Mouse (Mus musculus) lung, postnatal 0 days (tissue): ENCODE measurements around the gene Bnip1. TPM values are rescaled to one million over a fixed set of nuclear protein-coding genes. Genes with fewer than 3 reads are reported as not detected.

Experiments
- ATAC-seq: fragments of 200-750 bp; cut with Nextera tagmentation; 2 replicates; pipeline ENCODE4 v1.8.0; 2017; ENCODE audit warnings: moderate library complexity
- DNase-seq: peaks from one replicate; pipeline ENCODE4 v3.0.0-alpha.2; 2016; ENCODE audit warnings: low spot score
- H3K27ac ChIP-seq: fragments of 300-500 bp; sonication (generic); 2 replicates; pipeline ENCODE4 v1.5.1; 2014; ENCODE audit warnings: antibody characterized with exemption, mild to moderate bottlenecking, low read length, mixed read lengths
- H3K27me3 ChIP-seq: fragments of 300-500 bp; sonication (generic); replicated peaks from 2 replicates; pipeline ENCODE4 v1.6.1; 2014; ENCODE audit warnings: low read length, mixed read lengths; ENCODE audit not compliant: insufficient read depth
- H3K36me3 ChIP-seq: fragments of 300-500 bp; sonication (generic); 2 replicates; pipeline ENCODE4 v1.6.1; 2014; ENCODE audit warnings: low read length, mixed read lengths; ENCODE audit not compliant: insufficient read depth
- H3K4me1 ChIP-seq: fragments of 300-500 bp; sonication (generic); 2 replicates; pipeline ENCODE4 v1.6.1; 2014; ENCODE audit warnings: antibody characterized with exemption, low read depth, low read length, mixed read lengths; ENCODE audit not compliant: insufficient read depth
- H3K4me2 ChIP-seq: fragments of 300-500 bp; sonication (generic); replicated peaks from 2 replicates; pipeline ENCODE4 v1.6.1; 2014; ENCODE audit warnings: low read depth, mild to moderate bottlenecking, low read length, moderate library complexity, mixed read lengths
- H3K4me3 ChIP-seq: fragments of 300-500 bp; sonication (generic); 2 replicates; pipeline ENCODE4 v1.5.1; 2014; ENCODE audit warnings: low read depth, low read length
- H3K9ac ChIP-seq: fragments of 300-500 bp; sonication (generic); replicated peaks from 2 replicates; pipeline ENCODE4 v1.6.1; 2014; ENCODE audit warnings: low read depth, mild to moderate bottlenecking
- H3K9me3 ChIP-seq: fragments of 300-500 bp; sonication (generic); 2 replicates; pipeline ENCODE4 v1.6.1; 2016; ENCODE audit warnings: low read length, mixed read lengths
- CTCF ChIP-seq: IDR thresholded peaks from 2 replicates; pipeline ENCODE4 v1.5.1; 2016; ENCODE audit warnings: antibody characterized with exemption, mild to moderate bottlenecking
- EP300 ChIP-seq: IDR thresholded peaks from 2 replicates; pipeline ENCODE4 v1.6.1; 2016; ENCODE audit warnings: antibody characterized with exemption, mild to moderate bottlenecking, control low read depth
- WGBS: fragments of 180-500 bp; shearing (Covaris S2); extraction: QIAGEN DNeasy Blood & Tissue Kit; methylation state at CpG from one replicate; pipeline ENCODE4 v1.1.7; 2014; 5-methylcytosine and 5-hydroxymethylcytosine counted together
- polyA plus RNA-seq: library from polyadenylated mRNA; unstranded; fragments of >200 nt; fragmentation: Nextera tagmentation; extraction: Ambion mirVana; gene quantifications from 2 replicates; pipeline ENCODE4 v1.2.1, GENCODE M21; 2015

The Bnip1 gene
- polyA plus RNA-seq, 1 experiment from 2014 or later, result 23.7 TPM

DNA sequence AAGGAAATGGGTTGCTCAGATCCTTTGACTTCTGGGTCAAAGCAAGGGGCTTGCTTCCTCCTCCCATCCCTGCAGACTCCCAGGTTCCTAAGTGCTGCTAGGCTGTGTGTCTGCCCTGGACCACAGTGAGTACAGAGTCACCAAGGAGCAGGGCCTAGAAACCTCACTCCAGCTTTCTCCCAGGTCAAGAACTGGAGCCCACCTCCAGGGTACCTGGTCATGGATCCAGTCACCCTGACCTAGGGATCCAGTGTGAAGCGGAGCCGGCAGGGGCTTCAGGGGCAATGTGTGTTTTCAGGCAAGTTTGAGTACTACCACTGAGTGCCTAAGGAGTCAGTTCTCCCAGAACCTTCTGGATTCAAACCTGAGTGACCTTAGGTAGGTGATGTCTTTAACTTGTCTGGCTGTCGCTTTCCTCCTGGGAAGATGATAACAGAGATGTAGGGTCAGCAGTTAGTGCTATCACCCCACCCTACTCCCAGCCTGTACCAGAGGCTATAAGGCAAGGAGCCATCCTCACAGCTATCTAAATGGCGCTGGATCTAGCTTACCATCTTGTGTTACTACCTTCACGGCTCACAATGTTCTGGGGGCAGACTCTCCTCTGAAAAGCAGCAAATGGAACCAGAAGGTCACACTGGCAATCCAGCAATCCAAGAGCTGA lies 53.6 kb downstream of the Bnip1 start:
- H3K4me2 ChIP-seq, result no peak overlapping the region
- no peaks in the 10 kb centered on the region for H3K9me3 ChIP-seq
- H3K4me1 ChIP-seq, result no peaks in the 10 kb centered on the region; the same call in 1 of the 2 replicates
- ATAC-seq (no peak), DNase-seq (no peak)
- no peak for TF ChIP-seq EP300
- no peak for TF ChIP-seq CTCF
- H3K4me3 ChIP-seq, result no peak overlapping the region
- 60% methylated on average over 5 of the region's 5 CpGs for whole genome bisulfite sequencing
- H3K9ac ChIP-seq, result no peak overlapping the region
- no peaks in the 10 kb centered on the region for H3K36me3 ChIP-seq
- no peak overlapping the region for H3K27ac ChIP-seq
- H3K27me3 ChIP-seq, result peaks cover 50% of the 10 kb centered on the region

DNA sequence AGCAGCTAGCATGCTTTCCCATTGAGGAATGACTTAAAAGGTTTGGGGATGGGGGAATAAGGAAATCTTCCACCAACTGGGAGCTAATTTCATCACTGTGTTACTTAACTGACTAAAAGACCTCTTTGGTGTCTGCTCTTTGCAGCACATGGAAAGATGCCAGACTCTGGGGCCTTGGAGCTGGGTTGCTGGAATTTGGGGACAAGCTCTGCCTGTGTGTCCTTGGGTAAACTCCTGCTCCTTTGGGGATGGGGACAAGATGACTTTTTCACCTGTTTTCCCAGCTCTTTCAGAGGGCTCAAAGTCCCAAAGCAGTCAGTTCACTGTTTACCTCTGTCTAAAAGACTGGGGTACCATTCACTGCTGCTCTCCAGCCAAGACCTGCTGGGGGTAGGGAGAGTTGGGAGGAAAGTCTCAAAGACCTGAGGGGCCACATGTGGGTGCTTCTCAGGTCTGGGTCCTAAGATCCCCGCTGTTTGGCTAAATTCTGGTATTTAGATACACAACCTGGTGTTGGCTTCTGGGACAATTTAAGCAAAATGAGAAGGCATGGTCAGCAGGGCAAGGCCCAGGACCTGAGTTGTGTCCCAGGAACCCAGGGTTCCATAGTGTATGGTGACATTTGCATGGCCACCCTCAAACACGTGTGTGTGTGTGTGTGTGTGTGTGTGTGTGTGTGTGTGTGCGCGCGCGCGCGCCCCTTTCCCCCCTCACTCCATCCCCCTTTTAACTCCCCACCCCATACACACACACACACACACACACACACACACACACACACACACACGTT lies 54.3 kb downstream of the Bnip1 start:
- H3K9me3 ChIP-seq, result no peaks in the 10 kb centered on the region
- no peak overlapping the region for H3K27ac ChIP-seq
- TF ChIP-seq CTCF (no peak), EP300 (no peak)
- no peaks in the 10 kb centered on the region; the same call in 1 of the 2 replicates for H3K4me1 ChIP-seq
- no peak overlapping the region for H3K4me2 ChIP-seq
- no peaks in the 10 kb centered on the region for H3K36me3 ChIP-seq
- 44% methylated on average over 8 of the region's 9 CpGs for WGBS
- H3K9ac ChIP-seq, result no peak overlapping the region
- no peak overlapping the region for H3K4me3 ChIP-seq
- DNase-seq (no peak), ATAC-seq (no peak)
- peaks cover 58% of the 10 kb centered on the region for H3K27me3 ChIP-seq

DNA sequence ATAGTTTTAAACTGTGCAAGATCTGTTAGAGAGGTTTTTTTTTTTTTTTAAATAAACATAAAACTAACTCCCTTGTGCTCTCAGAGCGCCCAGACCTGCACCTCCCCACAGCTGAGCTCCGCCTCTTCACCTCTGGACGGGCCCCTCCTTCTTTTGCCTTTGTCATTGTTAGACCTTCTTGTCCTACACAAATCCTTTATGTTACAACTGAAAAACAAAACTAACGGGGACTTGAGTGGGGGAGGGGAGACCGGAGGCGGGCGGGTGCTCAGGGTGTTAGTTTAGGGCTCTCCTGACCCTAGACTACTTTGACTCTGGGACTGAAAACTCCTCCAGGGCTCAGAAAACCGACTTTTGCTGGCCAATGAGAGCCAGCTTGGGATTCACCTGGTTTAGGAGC lies 55.1 kb downstream of the Bnip1 start:
- H3K9me3 ChIP-seq, result no peaks in the 10 kb centered on the region
- no peaks in the 10 kb centered on the region for H3K36me3 ChIP-seq
- H3K4me2 ChIP-seq, result no peak overlapping the region
- H3K9ac ChIP-seq, result no peak overlapping the region
- H3K4me3 ChIP-seq, result no peak overlapping the region
- H3K27me3 ChIP-seq, result peaks cover 65% of the 10 kb centered on the region
- no peaks in the 10 kb centered on the region; the same call in 1 of the 2 replicates for H3K4me1 ChIP-seq
- no peak for DNase-seq
- no peak for ATAC-seq
- WGBS, result 19% methylated on average over 8 of the region's 8 CpGs
- no peak overlapping the region for H3K27ac ChIP-seq
- no peak for TF ChIP-seq EP300
- TF ChIP-seq CTCF, result no peak

DNA sequence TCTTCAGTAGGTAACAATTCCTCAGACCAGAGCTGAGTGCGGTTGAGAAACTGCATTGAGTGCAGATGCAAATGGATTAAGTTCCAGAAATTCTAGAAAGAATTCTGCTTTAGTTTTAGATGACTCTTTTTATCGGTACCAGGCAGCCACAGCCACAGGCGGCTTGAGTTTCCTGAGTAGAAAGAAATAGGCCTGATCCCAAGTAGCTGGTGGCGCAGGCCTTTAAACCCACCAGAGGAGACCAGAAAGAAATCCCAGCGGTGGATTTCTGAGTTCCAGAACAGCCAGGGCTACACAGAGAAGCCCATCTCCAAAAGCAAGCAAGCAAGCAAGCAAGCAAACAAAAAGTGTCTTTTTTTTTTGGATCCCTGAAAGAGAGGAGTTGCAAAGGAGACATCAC lies 55.5 kb downstream of the Bnip1 start:
- TF ChIP-seq CTCF (no peak), EP300 (no peak)
- no peaks in the 10 kb centered on the region; the same call in 1 of the 2 replicates for H3K4me1 ChIP-seq
- ATAC-seq (no peak), DNase-seq (no peak)
- 27% methylated on average over 5 of the region's 5 CpGs for WGBS
- no peak overlapping the region for H3K4me3 ChIP-seq
- H3K4me2 ChIP-seq, result no peak overlapping the region
- no peak overlapping the region for H3K9ac ChIP-seq
- H3K9me3 ChIP-seq, result no peaks in the 10 kb centered on the region
- no peaks in the 10 kb centered on the region for H3K36me3 ChIP-seq
- H3K27me3 ChIP-seq, result peaks cover 70% of the 10 kb centered on the region
- H3K27ac ChIP-seq, result no peak overlapping the region

DNA sequence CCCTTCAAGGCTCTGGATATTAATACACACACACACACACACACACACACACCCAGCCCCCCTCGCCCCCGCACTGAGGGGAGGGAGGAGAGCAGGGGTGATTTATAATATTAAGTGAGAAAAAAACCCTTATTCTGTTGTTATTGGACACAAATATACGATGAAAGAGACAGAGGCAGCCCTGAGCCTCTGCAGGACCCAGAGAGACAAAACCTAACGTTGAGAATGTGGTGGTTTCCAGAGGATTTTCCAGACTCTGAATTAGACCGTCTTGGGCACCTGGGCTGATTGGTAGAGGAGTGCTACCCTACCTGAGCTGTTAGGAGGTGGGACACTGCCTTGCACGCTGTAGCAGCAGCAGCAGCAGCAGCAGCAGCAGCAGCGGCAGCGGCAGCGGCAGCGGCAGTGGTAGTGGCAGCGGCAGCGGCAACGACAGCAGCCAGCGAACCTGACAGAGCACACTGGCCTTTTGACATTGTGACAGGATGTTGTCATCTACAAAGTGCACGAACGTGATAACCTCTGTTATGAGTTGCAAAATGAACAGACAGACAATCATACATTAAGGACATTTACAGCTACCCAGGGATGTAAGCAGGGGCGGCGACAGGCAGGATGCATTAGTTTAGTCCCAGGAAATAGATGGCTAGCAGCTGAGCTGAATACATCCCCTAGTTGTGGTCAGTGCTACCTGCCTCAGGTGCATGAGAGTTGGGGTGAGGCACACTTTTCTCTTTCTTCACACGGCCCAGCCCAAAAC lies 56.1 kb downstream of the Bnip1 start:
- WGBS, result 7% methylated on average over 19 of the region's 19 CpGs
- Histone ChIP-seq H3K9me3 (no peaks in the 10 kb centered on the region), H3K36me3 (no peaks in the 10 kb centered on the region), H3K4me2 (no peak overlapping the region), H3K9ac (no peak overlapping the region), H3K27ac (no peak overlapping the region), H3K4me3 (no peak overlapping the region), H3K4me1 (no peaks in the 10 kb centered on the region; the same call in 1 of the 2 replicates), H3K27me3 (peaks cover 76% of the 10 kb centered on the region)
- ATAC-seq (no peak), DNase-seq (no peak)
- TF ChIP-seq CTCF, result no peak
- TF ChIP-seq EP300, result no peak

DNA sequence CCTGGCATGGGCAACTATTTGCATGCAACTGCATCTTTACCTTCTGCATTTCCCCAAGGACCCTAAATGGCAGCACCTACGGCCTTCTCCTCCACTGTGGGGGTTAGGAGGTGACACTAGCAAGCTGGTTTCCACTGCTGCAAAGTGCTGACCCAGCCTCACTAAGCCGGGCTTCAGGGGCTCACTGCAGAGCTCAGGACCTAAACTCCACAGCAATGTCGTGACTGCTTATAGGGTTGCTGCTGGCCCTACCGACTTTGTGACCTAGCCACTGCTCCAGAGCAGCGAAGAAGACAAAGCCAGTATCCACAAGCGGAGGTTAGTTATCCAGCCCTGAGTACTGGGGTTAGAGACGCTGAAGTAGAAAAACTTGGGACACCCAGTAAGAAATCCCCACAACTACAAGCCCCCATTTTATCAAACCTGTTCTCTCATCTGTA lies 56.7 kb downstream of the Bnip1 start:
- H3K27me3 ChIP-seq, result peaks cover 82% of the 10 kb centered on the region
- H3K4me3 ChIP-seq, result no peak overlapping the region
- no peaks in the 10 kb centered on the region; the same call in 1 of the 2 replicates for H3K4me1 ChIP-seq
- H3K27ac ChIP-seq, result no peak overlapping the region
- DNase-seq (no peak), ATAC-seq (no peak)
- TF ChIP-seq CTCF (no peak), EP300 (no peak)
- no peaks in the 10 kb centered on the region for H3K36me3 ChIP-seq
- 14% methylated on average over 7 of the region's 7 CpGs for WGBS
- no peaks in the 10 kb centered on the region for H3K9me3 ChIP-seq
- H3K4me2 ChIP-seq, result no peak overlapping the region
- no peak overlapping the region for H3K9ac ChIP-seq
